Mouse (Mus musculus) cerebellum, postnatal 36 days (tissue): ENCODE data around the gene Olfr959.

Source experiments
- DNase-seq, 2 experiments: peaks; one replicate each; pipeline ENCODE4 v3.0.0; 2021 to 2022; ENCODE audit warnings: mixed read lengths in 2 of 2

Gene Olfr959

GRCm38 (mm10) chr9:39575469-39575868, at the start of gene Olfr959:
TSS of gene Olfr959 (minus strand) at chr9:39575569.
- DNase-seq: no peak

GRCm38 (mm10) chr9:39624711-39625110, 49.3 kb upstream of the Olfr959 start:
- DNase-seq: no peak

GRCm38 (mm10) chr9:39623783-39624182, 48.4 kb upstream of the Olfr959 start:
- DNase-seq: no peak

- no peak for DNase-seq
These were observed 45.7 kb upstream of the Olfr959 start, which contains the start of gene Olfr960 for GRCm38 (mm10) chr9:39621073-39621472. TSS of gene Olfr960 (plus strand) at chr9:39621373.

GRCm38 (mm10) chr9:39611953-39612352, 36.6 kb upstream of the Olfr959 start:
- no peak for DNase-seq

GRCm38 (mm10) chr9:39610355-39610754, 35.0 kb upstream of the Olfr959 start, which contains the start of gene Olfr148:
TSS of gene Olfr148 (plus strand) at chr9:39610655.
- no peak for DNase-seq

- no peak for DNase-seq
These were observed 33.1 kb upstream of the Olfr959 start for GRCm38 (mm10) chr9:39608497-39608896.

GRCm38 (mm10) chr9:39603999-39604453, 28.7 kb upstream of the Olfr959 start, which contains the start of gene AW551984:
TSS of gene AW551984 (minus strand) at chr9:39604403.
- no peak for DNase-seq

- DNase-seq: no peak
These were observed 28.0 kb upstream of the Olfr959 start for GRCm38 (mm10) chr9:39603333-39603845.

GRCm38 (mm10) chr9:39602536-39603332, 27.4 kb upstream of the Olfr959 start:
- DNase-seq: no peak

- no peak for DNase-seq
These were observed 1.7 kb upstream of the Olfr959 start for GRCm38 (mm10) chr9:39577050-39577449.

- no peak for DNase-seq
These were observed 17.1 kb downstream of the Olfr959 start for GRCm38 (mm10) chr9:39558349-39558647.

GRCm38 (mm10) chr9:39557529-39558348, 17.6 kb downstream of the Olfr959 start:
- no peak for DNase-seq

- no peak for DNase-seq
These were observed 21.4 kb downstream of the Olfr959 start, which contains the start of gene Olfr958 for GRCm38 (mm10) chr9:39553946-39554345. TSS of gene Olfr958 (minus strand) at chr9:39554054.

GRCm38 (mm10) chr9:39550806-39551205, 24.6 kb downstream of the Olfr959 start:
- no peak for DNase-seq

- DNase-seq: no peak
These were observed 51.6 kb downstream of the Olfr959 start for GRCm38 (mm10) chr9:39523616-39524285.
